Mouse (Mus musculus) kidney, embryonic 16.5 days (tissue): ENCODE data around the gene Taar1. TPM values are rescaled to one million over a fixed set of nuclear protein-coding genes. Genes with fewer than 3 reads are reported as not detected.

Experiments used
- ATAC-seq: fragments of 200-750 bp; cut with Nextera tagmentation; 2 replicates; pipeline ENCODE4 v1.8.0; 2017; ENCODE audit warnings: moderate TSS enrichment; ENCODE audit not compliant: low FRiP score, low TSS enrichment
- H3K27ac ChIP-seq: fragments of 300-500 bp; sonication (generic); 2 replicates; pipeline ENCODE4 v1.5.1; 2014; ENCODE audit warnings: low read length
- H3K27me3 ChIP-seq: fragments of 300-500 bp; sonication (generic); 2 replicates; pipeline ENCODE4 v1.6.1; 2014; ENCODE audit warnings: low read length, control low read depth, mixed read lengths; ENCODE audit not compliant: insufficient read depth
- H3K36me3 ChIP-seq: fragments of 300-500 bp; sonication (generic); 2 replicates; pipeline ENCODE4 v1.6.1; 2014; ENCODE audit warnings: low read length, control low read depth, mixed read lengths; ENCODE audit not compliant: insufficient read depth
- H3K4me1 ChIP-seq: fragments of 300-500 bp; sonication (generic); 2 replicates; pipeline ENCODE4 v1.6.1; 2014; ENCODE audit warnings: low read length, control low read depth, mixed read lengths; ENCODE audit not compliant: insufficient read depth
- H3K4me2 ChIP-seq: fragments of 300-500 bp; sonication (generic); replicated peaks from 2 replicates; pipeline ENCODE4 v1.6.1; 2014; ENCODE audit warnings: low read depth, low read length
- H3K4me3 ChIP-seq: fragments of 300-500 bp; sonication (generic); 2 replicates; pipeline ENCODE4 v1.5.1; 2014; ENCODE audit warnings: mild to moderate bottlenecking, low read length
- H3K9ac ChIP-seq: fragments of 300-500 bp; sonication (generic); replicated peaks from 2 replicates; pipeline ENCODE4 v1.6.1; 2014; ENCODE audit warnings: low read length
- H3K9me3 ChIP-seq: fragments of 300-500 bp; sonication (generic); 2 replicates; pipeline ENCODE4 v1.6.1; 2016; ENCODE audit warnings: low read length, control low read depth
- WGBS: fragments of 180-500 bp; shearing (Covaris S2); extraction: QIAGEN DNeasy Blood & Tissue Kit; methylation state at CpG from one replicate; pipeline ENCODE4 v1.1.7; 2014; 5-methylcytosine and 5-hydroxymethylcytosine counted together
- polyA plus RNA-seq: library from polyadenylated mRNA; unstranded; fragments of >200 nt; fragmentation: Nextera tagmentation; extraction: Ambion mirVana; gene quantifications from 2 replicates; pipeline ENCODE4 v1.2.1, GENCODE M21; 2015

Taar1 gene
- polyA plus RNA-seq, 1 experiment from 2014 or later, result not detected

DNA sequence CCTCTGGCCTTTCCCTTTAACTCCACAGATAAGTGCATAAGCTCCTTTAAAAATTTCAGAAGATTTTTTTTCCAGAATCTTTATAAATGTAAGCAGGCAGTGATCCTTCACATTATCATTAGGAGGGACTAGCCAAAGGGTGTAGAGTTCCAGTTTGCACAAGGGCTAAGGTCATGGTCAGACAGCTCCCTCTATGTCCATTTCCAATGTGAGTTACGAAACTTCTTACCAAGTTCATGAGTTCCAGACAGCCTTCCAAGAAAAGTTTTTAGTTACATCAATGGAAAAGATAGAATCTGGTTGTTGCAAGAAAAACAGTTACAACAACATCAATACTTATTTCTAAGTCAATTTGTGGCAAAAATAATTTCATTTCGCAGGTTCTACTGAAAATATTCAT, 3.8 kb downstream of the Taar1 start:
- Histone ChIP-seq H3K27ac (no peak overlapping the region), H3K4me3 (no peak overlapping the region), H3K36me3 (no peaks in the 10 kb centered on the region), H3K9ac (no peak overlapping the region), H3K4me2 (no peak overlapping the region), H3K27me3 (no peaks in the 10 kb centered on the region), H3K4me1 (no peaks in the 10 kb centered on the region), H3K9me3 (no peaks in the 10 kb centered on the region)
- no peak for ATAC-seq
- WGBS, result 78% methylated on average over 2 of the region's 2 CpGs

DNA sequence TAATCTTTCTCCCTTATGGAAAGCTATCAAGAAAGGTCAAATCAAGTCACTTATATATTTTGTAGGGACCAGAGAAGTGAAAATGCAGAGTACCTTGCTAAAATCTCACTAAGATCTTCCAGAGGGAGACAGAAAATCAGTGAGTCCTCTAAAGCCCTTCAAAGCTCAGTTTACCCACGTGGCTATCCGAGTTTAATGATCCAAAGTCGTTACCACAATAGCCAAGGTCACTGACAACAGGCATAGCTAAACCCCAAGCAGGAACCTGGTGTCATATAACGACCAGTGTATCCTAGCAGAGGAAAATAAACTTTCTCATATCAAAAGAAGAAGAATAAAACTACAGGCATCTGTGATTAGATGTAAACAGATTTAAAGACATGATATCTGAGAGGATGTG, 17.5 kb downstream of the Taar1 start:
- H3K36me3 ChIP-seq, result no peaks in the 10 kb centered on the region
- H3K9me3 ChIP-seq, result no peaks in the 10 kb centered on the region
- no peak overlapping the region for H3K27ac ChIP-seq
- H3K4me2 ChIP-seq, result no peak overlapping the region
- ATAC-seq, result no peak
- no peak overlapping the region for H3K9ac ChIP-seq
- WGBS, result 12% methylated on average over 4 of the region's 4 CpGs
- no peaks in the 10 kb centered on the region for H3K27me3 ChIP-seq
- no peak overlapping the region for H3K4me3 ChIP-seq
- H3K4me1 ChIP-seq, result no peaks in the 10 kb centered on the region

DNA sequence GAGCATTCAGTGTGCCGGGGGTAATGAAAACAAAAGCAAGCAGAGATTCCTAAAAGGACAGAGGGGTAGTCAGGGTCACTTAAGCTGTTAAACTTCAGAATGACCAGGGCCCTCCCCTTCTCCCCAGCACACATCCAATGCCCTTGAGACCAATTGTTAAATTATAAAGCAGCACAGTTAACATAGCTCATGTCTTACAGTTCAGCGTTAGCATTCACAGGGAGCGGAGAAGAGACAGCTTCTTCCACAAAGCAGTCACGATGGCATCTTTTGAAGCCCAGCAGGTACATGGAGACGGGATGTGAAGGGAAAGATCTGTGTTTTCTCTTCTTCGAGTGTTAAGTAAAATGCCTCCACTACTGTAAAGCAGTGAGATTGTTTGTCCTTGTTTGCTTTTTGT, 18.2 kb downstream of the Taar1 start, which contains the start of gene Taar2:
Gene Taar2 (plus strand): TSS at position 261 of the 400 bp plus-strand sequence.
- peak within 1 kb of the TSS; percentile 18; the same call in 1 of the 2 replicates for H3K4me2 ChIP-seq
- no peak for ATAC-seq
- 28% methylated on average over 6 of the region's 6 CpGs for WGBS

DNA sequence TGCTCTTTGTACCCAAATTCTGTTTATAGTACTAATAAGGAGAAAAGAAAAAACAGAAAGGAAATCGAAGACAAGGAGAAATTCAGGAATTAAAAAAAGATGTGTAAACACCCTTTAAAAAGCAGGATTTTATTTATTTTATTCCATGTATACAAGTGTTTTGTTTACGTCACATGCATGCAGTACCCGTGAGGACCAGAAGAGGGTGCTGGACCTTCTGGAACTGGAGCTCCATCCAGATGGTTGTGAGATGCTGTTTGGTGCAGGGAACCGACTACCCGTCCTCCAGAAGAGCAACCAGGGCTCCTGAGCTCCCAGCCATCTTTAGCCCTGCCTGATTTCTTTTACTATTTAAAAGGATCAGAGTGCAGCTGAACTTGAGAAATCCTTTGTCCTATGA, 22.3 kb downstream of the Taar1 start:
- no peaks in the 10 kb centered on the region for H3K4me1 ChIP-seq
- H3K9ac ChIP-seq, result no peak overlapping the region
- no peaks in the 10 kb centered on the region for H3K36me3 ChIP-seq
- no peak for ATAC-seq
- H3K4me2 ChIP-seq, result no peak overlapping the region
- WGBS, result 80% methylated on average over 5 of the region's 5 CpGs
- no peaks in the 10 kb centered on the region for H3K9me3 ChIP-seq
- H3K27ac ChIP-seq, result no peak overlapping the region
- no peaks in the 10 kb centered on the region for H3K27me3 ChIP-seq
- H3K4me3 ChIP-seq, result no peak overlapping the region

More for the DNA sequence above, 18.2 kb downstream of the Taar1 start, which contains the start of gene Taar2:
- Histone ChIP-seq H3K9me3 (no peaks in the 10 kb centered on the region), H3K9ac (no peak within 1 kb of the TSS), H3K4me3 (no peak within 1 kb of the TSS), H3K27me3 (no peaks in the 10 kb centered on the region), H3K4me1 (no peaks in the 10 kb centered on the region), H3K27ac (no peak within 1 kb of the TSS), H3K36me3 (no peaks in the 10 kb centered on the region)

DNA sequence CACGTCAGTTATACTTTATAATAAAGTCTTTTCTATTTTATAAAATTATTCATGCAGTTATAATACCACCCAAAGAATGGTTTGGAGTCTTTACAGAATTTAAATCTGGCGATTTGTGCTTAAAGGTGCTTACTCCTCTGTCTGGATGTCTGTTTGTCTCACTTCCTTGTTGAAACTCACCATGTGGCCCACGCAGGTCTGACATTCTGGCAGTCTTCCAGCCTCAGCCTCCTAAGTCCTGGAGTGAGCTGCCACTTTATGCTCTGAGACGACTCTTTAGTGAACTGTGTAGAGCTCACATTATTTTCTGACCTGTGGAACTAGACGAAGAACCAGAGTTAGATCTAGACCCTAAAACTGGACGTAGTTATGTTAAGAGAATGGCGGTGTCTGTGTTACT, 27.9 kb downstream of the Taar1 start:
- Histone ChIP-seq H3K9me3 (no peaks in the 10 kb centered on the region), H3K27me3 (no peaks in the 10 kb centered on the region), H3K9ac (no peak overlapping the region), H3K27ac (no peak overlapping the region), H3K4me3 (no peak overlapping the region), H3K4me1 (0 out of 2 replicates have a peak, but pooled peaks cover 2% of the 10 kb centered on the region), H3K36me3 (no peaks in the 10 kb centered on the region), H3K4me2 (no peak overlapping the region)
- 63% methylated on average over 7 of the region's 7 CpGs for WGBS
- no peak for ATAC-seq

DNA sequence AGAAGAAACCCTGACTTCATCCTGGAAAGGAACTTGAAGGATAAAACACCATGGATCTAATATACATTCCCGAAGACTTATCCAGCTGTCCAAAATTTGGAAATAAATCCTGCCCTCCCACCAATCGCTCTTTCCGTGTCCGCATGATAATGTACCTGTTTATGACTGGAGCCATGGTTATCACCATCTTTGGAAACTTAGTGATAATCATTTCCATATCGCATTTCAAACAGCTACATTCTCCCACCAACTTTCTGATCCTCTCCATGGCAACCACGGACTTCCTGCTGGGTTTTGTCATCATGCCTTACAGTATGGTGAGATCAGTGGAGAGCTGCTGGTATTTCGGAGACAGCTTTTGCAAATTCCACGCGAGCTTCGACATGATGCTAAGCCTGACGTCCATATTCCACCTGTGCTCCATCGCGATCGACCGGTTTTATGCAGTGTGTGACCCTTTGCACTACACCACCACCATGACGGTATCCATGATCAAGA, 29.4 kb downstream of the Taar1 start, which contains the start of gene Taar3:
Gene Taar3 (plus strand): TSS at position 51 of the 498 bp plus-strand sequence.
- Histone ChIP-seq H3K4me3 (no peak within 1 kb of the TSS), H3K9ac (no peak within 1 kb of the TSS), H3K27ac (no peak within 1 kb of the TSS), H3K27me3 (no peaks in the 10 kb centered on the region), H3K9me3 (no peaks in the 10 kb centered on the region), H3K4me2 (no peak within 1 kb of the TSS), H3K4me1 (0 out of 2 replicates have a peak, but pooled peaks cover 2% of the 10 kb centered on the region), H3K36me3 (no peaks in the 10 kb centered on the region)
- WGBS, result 89% methylated on average over 16 of the region's 16 CpGs
- ATAC-seq, result no peak

DNA sequence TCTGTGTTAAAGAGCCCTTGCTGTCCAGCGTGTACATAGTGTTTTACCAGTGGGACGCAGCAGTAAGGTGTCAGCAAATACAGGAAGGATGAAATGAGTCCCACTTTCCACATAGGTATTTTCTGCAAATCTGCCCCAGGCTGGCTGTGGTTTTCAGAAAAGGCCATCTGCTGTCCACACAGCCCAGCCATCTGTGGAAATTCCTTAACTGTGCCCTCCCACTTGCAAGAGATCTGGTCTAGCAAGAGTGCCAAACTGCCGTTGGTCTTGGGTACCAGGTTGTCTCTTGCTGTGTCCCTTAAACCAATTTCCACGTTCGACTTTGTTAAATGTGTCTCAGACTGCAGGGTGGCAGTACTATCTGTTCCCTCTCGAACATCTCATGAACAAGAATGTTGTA, 31.6 kb downstream of the Taar1 start:
- H3K9ac ChIP-seq, result no peak overlapping the region
- H3K4me2 ChIP-seq, result no peak overlapping the region
- H3K4me3 ChIP-seq, result no peak overlapping the region
- ATAC-seq, result no peak
- WGBS, result 81% methylated on average over 6 of the region's 6 CpGs
- H3K4me1 ChIP-seq, result 0 out of 2 replicates have a peak, but pooled peaks cover 2% of the 10 kb centered on the region
- H3K27me3 ChIP-seq, result no peaks in the 10 kb centered on the region
- no peaks in the 10 kb centered on the region for H3K36me3 ChIP-seq
- H3K27ac ChIP-seq, result no peak overlapping the region
- no peaks in the 10 kb centered on the region for H3K9me3 ChIP-seq

DNA sequence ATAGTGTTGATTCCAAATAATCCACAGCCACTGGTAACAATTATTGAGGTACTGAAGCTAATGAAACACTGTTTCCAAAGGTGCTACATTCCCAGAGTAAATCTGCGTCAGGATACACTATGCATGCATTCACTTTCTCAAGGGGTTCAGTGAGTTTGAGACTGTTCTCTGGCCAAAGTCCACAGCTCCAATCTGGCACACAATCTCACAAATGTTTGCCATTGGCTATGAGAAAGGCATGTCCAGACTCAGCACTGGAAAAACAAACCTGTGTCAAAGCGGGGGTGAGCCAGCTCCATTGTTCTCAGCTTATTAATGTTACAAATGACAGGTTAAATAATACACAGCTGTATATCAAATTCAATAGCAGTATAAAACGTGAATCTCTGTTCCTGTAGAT, 38.9 kb downstream of the Taar1 start:
- H3K27ac ChIP-seq, result no peak overlapping the region
- H3K27me3 ChIP-seq, result no peaks in the 10 kb centered on the region
- ATAC-seq, result peak; percentile 59; the same call in 1 of the 2 replicates
- H3K36me3 ChIP-seq, result no peaks in the 10 kb centered on the region
- 21% methylated on average over 3 of the region's 3 CpGs for WGBS
- no peak overlapping the region for H3K9ac ChIP-seq
- no peak overlapping the region for H3K4me3 ChIP-seq
- peaks cover 6% of the 10 kb centered on the region; the same call in 1 of the 2 replicates for H3K4me1 ChIP-seq
- H3K9me3 ChIP-seq, result no peaks in the 10 kb centered on the region
- no peak overlapping the region for H3K4me2 ChIP-seq

DNA sequence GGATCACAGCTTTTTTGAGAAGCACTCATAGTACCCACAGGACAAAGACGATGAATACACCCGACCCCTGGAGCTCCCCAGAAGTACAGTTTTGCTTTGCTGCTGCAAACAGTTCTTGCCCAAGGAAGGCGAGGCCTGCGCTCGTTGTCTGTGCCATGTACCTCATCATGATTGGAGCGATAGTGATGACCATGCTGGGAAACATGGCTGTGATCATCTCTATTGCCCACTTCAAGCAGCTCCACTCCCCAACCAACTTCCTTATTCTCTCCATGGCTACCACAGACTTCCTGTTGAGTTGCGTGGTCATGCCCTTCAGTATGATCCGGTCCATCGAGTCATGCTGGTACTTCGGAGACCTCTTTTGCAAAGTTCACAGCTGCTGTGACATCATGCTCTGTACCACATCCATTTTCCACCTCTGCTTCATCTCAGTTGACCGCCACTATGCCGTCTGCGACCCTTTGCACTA, 40.3 kb downstream of the Taar1 start, which contains the start of gene Taar4:
Gene Taar4 (plus strand): TSS at position 51 of the 472 bp plus-strand sequence.
- 94% methylated on average over 13 of the region's 13 CpGs for WGBS
- Histone ChIP-seq H3K27me3 (no peaks in the 10 kb centered on the region), H3K9me3 (no peaks in the 10 kb centered on the region), H3K36me3 (no peaks in the 10 kb centered on the region), H3K27ac (no peak within 1 kb of the TSS), H3K4me3 (no peak within 1 kb of the TSS), H3K4me2 (no peak within 1 kb of the TSS), H3K9ac (no peak within 1 kb of the TSS), H3K4me1 (peaks cover 16% of the 10 kb centered on the region; the same call in 1 of the 2 replicates)
- ATAC-seq, result no peak

DNA sequence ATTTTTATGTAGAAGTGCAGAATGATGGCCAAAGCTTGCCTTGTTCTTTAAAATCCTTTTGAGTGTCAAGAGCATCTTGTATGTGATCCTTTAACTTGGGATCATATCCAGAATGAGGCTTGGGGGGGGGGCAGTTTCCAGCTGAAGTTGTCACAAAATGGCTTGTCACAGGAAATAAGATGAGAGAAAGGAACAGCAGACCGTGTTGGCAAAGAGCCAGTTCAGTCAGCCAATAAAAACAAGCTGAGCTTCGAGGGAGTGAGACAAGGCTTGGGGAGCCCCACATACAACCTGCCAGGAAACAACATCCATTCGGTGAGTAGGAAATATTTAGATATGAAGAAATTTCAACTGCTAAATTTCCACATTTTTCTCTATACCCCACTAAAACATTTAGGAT, 43.3 kb downstream of the Taar1 start:
- H3K9me3 ChIP-seq, result no peaks in the 10 kb centered on the region
- no peak overlapping the region for H3K4me3 ChIP-seq
- no peak overlapping the region for H3K4me2 ChIP-seq
- no peaks in the 10 kb centered on the region for H3K36me3 ChIP-seq
- H3K27me3 ChIP-seq, result no peaks in the 10 kb centered on the region
- H3K4me1 ChIP-seq, result peaks cover 16% of the 10 kb centered on the region
- no peak overlapping the region for H3K27ac ChIP-seq
- no peak overlapping the region for H3K9ac ChIP-seq
- ATAC-seq, result no peak
- WGBS, result 22% methylated on average over 3 of the region's 3 CpGs
